Mouse (Mus musculus): ENCODE measurements around the gene Ifnar1. TPM values are rescaled to one million over a fixed set of nuclear protein-coding genes. Genes with fewer than 3 reads are reported as not detected.
A peak's percentile ranks its signal among the peaks of the same experiment; 100 is the strongest.

The Ifnar1 gene
- total RNA-seq, 4 experiments from 2014 or later = 45.4 to 56.2 (median 49.8) TPM

DNA sequence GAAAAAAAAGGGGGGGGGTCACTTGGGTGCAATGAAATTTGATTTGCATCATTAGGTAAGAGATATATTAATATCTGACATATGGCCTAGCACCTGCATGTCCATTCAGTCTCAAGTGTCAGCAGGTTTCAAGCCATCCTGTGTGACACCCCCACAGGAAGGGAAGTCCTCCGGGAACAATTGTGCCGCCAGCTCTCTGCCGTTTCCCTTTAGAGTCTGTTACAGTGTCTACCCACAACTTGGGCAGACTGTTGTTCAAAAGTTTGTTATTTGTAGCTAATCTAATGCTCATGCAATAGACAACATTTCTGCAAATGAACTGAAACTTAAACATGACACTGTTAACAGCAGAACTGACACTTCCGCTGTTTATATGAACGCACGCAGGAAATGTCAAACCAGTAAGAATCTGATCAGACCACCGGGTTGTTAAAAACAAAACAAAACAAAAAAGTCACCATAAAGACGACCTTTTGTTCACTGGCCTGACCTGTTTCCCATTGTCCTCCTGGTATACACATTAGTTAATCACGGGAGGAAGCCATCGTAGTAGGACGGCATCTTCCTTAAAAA, 23.9 kb upstream of the Ifnar1 start:
- DNase-seq (ENCODE audit: low spot score in 2 of 2) = no peak

DNA sequence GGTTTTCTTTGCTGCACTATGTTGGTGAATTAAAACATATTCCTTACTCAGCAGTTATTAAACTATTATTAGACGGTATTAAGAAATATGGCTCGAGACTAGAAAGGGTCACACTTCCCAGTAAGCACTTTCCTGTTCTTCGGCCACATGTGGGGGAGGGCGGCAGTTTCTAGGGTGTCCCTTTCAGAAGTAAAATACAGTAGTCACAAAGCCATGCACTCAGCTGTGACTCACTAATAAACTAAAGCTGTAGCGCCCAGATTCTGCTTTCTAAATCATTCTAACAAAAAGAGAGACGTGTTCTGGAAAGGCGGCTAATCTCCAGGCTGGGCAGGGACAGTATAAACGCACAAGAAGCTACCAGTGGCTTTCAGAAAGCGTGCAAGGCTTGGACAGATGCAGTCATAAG, 23.3 kb upstream of the Ifnar1 start:
- DNase-seq (ENCODE audit: low spot score in 2 of 2) = no peak

DNA sequence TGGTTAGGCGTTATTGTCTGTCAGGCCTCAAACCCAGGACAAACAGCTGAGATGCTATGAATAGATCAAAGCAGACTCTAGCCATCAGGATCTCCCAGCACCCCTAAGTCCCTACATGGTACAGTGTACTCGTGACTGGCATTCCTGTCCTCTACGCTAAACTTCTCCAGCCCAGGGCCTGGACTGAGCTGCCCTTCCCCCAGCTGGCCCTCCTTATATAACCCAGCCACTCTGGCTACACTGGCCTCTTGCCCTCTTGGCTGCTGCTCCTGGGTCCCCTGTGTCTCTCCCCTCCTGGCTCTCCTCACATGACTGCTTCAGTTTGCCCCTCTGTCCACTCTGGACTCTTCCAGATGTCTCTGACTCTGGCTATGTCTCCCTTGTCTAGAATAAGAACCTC, 22.4 kb upstream of the Ifnar1 start:
- DNase-seq (ENCODE audit: low spot score in 2 of 2) = no peak

DNA sequence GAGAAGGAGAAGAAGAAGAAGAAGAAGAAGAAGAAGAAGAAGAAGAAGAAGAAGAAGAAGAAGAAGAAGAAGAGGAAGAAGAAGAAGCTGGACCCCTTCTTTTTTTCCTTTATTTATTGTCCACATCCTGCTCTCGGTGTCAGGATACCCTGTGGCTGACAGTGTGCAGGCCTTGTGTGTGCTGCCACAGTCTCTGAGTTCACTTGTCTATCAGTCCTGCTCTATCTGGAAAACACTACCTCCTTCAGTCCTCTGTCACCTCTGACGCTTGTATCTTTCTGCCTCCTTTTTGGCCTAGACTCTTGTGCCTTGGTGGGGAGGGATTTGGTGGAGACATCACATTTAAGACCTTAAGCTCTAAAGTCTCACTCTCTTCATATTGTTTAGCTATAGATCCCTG, 21.6 kb upstream of the Ifnar1 start:
- no peak for DNase-seq (ENCODE audit: low spot score in 2 of 2)

DNA sequence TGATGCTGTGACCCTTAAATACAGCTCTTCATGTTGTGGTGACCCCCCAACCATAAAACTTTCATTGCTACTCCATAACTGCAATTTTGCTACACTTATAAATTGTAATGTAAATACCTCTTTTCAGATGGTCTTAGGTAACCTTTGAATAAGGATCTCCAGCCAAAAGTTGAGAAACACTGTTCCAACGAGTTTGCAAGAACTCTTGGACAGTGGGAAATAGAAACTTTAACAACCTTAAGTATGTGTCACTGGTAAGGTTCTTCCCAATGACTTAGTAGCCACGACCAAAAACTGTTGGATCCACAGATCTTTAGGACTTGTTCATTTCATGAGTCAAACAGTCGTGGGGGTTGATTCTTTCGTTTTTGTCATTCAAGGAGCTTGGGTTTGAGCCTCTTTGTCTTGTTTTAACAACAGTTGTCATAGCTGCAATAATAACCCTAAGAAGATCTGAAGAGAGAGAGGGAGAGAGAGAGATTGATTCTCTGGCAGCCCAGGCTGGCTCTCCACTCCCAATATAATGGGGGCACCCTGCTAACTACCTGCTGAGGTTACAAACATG, 21.1 kb upstream of the Ifnar1 start:
- no peak for DNase-seq (ENCODE audit: low spot score in 2 of 2)

DNA sequence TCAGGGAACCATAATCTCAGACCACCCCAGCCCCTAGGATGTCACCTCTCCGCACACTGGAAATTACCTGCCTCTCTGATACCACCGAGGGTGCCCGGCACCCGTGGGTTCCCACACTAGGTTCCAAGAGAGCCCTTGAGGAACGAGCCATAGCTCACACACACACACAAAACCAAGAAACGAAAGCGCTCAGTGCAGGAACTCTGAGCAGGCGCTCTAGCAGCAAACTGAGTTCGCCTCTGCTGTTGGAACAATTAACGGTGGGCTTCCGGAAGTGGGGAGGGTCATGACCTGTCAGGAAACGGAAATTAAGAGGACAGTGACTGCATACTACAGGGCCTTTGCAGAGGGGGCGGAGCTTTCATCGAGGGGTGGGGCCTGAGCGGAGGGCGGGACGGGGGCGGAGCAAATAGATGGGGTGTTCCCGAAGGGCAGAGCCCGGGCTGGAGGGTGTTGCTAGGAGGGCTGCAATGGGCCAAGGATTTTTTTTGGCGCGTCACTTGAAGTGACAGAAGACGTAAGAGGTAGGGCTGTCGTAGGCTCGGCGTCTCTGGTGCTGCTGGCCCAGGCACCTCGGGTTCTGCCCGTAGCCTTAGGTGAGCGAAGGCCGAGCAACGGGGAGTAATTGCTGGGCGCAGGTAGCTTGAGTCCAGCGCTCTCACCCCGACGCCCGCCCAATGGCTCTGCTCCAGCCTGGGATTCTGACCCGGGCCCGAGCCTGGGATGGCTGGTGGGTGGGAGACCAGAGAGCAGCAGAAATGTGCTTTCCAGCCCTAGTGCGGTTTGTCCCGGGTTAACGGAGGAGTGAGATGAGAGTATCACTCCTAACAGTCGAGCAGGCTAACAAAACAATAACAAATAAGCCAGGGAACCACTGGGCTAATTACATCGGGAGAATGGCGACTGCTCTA, 20.2 kb upstream of the Ifnar1 start:
- DNase-seq (ENCODE audit: low spot score in 2 of 2) = peak; percentile 55 to 80

DNA sequence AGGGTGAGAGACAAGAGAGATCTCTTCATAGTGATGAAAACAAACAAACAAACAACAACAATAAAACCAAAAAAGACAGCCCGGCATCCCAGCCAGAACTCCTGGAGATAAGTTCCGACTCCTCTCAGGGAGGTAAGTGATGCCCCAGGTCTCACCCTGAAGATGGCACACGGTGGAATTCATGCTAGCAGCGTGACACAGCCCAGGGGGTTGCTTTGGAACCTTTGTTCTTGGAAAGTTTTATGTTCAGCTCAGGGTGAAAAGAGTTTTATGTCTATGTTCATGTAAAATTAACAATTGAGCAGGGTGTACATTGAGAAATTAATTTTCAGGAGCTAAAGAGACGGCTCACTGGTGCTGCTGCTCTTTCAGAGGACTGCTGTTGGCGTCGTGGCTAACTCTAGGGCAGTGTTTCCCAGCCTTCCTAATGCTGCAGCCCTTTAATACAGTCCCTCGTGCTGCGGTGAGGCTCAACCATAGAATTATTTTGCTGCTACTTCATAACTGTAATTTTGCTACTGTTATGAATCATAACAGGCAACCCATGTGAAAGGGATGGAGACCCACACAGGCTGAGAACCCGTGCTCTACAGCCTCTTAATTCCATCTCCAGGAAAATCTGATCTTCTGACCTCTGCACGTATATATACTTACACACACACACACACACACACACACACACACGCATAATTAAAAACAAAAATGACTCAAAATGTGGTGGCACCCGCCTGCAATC, 19.4 kb upstream of the Ifnar1 start:
- no peak for DNase-seq (ENCODE audit: low spot score in 2 of 2)

DNA sequence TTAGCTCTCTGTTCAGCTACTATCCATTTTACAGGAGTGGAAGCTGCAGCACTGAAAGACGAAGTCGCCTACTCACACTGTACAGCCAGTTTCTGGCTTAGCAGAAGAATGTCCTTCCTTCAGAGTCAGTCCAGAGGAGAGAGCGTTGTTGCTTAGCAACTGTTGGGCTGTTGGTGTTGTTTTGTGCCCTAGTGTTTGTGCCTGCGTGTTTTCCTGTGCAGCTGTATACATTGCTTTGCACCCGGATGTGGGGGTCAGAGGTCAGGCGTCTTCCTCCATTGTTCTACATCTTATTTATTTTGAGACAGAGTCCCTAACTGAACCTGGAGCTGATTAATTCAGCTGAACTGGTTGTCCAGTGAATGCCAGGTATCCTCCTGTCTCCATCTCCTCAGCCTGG, 18.5 kb upstream of the Ifnar1 start:
- no peak for DNase-seq (ENCODE audit: low spot score in 2 of 2)

DNA sequence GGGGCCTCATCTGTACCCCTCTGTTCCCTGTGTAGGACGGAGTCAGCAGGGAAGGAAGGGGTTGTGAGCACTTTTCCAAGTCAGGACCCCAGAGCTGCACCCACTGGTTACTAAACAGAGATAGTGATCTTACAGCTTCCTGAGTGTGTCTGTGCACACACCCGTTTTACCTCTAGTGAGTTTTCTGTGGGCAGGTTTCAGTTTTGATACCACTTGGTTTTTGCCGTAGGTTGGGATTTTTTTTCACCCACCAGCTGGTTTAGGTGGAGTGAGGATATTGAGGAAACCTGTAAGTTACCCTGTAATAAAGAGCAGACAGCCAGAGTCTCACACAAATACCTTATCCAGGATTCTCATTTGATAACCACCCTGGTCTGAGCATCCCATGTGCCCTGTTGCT, 14.6 kb upstream of the Ifnar1 start:
- no peak for DNase-seq (ENCODE audit: low spot score in 2 of 2)

DNA sequence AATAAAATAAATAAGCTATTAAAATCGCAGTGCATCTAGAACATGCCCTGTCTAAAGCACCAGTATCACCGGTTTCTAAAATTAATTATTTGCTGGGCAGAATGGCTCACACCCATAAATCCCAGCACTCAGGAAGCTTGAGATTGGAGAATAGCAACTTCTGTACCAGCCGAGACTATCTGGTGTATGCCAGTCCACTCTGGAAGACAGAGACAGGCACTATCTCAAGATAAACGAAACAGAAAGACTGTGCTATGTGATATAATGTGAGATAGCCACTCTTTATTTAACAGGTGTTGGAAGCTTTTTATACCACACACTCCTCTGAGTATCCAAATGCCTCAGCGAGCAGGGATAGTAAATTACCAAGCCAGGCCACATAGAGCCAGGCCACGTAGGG, 13.6 kb upstream of the Ifnar1 start:
- DNase-seq (ENCODE audit: low spot score in 2 of 2) = no peak

DNA sequence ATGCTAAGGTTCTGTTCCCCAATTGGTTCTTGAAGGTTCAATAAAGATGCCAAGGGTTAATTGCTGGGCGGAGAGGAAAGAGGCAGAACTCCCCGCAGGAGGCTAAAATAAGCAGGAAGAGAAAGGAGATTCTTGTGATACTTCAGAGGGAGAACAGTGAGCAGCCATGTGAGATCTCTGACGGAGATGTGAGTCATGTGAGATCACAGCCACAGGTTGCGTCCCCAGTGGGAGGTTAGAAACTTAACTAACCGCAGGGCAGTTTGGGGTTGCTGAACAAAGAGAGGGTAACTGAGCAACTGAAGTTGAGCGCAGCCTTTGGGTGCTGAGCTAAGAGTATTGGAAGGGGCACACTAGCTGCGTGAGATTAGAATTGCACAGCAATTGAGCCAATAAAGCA, 9.3 kb upstream of the Ifnar1 start:
- DNase-seq (ENCODE audit: low spot score in 2 of 2) = no peak

DNA sequence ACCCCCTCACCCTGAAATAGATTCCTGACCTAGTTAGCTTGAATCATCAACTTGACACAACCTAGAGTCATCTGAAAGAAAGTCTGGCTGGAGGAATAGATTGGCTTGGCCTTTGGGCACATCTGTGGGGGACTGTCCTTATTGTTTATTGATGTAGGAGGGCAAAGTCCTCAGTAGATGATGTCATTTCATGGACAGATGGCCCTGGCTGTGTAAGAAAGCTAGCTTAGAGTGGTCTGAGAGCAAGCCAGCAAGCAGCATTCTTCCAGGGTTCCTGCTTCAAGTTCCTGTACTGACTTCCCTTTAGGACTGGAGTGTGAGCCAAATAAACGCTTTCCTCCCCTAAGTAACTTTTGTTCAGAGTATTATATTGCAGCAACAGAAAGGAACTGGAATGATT, 7.0 kb upstream of the Ifnar1 start:
- DNase-seq (ENCODE audit: low spot score in 2 of 2) = no peak

DNA sequence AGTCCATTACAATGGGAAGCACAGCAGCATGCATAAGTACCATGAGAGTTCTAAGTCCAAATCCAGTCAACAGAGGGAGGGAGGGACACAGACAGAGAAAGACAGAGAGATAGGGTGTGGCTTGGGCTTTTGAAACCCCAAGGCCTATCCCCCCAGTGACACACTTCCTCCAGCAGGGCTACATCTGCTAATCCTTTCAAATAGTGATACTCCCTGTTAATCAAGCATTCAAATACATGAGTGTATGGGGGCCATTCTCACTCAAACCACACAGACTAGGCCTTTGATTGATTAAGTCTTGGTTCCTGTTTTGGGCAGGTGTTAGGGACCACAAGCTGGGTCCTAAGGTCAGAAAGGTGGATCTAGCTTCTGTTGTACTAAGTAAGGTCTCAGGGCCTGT, 4.5 kb upstream of the Ifnar1 start:
- DNase-seq (ENCODE audit: low spot score in 2 of 2) = no peak

DNA sequence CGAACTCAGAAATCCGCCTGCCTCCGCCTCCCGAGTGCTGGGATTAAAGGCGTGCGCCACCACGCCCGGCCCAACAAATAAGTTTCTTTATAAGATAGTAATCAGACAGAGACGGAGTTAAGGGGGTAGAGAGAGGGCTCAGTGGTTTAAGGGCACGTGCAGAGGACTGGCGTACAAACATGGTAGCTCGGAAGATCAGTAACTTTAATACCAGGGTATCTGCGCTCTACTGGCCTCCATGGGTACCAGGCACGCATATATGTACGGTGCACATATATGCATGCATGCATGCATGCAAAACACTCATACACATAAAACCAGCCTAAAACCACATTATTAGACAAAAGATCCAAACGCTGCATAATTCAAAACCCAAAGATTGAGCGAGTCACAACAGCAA, 651 bp upstream of the Ifnar1 start:
- DNase-seq (ENCODE audit: low spot score in 2 of 2) = no peak

DNA sequence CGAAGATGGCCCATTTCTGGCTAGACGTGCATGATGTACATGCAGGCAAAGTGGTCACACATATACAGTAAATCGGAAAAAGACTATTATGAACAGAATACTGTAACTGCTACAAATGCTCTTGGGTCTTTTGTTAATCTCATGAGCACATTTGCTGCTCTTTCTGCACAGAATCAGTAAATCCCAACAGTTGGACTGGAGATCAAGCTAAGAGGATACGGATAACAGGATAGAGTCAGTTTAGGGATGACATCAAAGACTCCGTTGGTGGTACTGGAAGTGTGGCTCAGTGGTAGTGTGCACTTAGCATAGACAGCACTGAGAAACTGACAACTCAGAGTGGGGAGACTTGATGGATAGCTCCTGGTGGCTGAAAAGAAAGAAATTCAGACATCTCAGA, 803 bp downstream of the Ifnar1 start:
- DNase-seq (ENCODE audit: low spot score in 2 of 2) = no peak

DNA sequence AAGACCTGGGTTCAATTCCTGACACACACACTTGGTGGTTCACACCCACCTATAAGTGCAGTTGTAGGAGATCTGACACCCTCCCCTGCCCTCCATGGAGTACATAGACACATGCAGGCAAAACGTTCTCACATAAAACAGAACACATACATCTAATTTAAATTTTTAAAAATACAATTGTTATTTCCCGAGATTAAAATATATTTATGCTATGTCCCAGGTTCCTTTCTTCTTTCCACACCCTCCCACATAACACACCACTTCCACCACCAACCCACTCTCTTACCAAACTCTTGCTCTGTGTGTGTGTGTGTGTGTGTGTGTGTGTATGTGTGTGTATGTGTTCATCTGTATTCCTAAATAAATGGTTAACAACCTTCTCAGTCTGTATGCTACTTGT, 3.0 kb downstream of the Ifnar1 start:
- no peak for DNase-seq (ENCODE audit: low spot score in 2 of 2)

DNA sequence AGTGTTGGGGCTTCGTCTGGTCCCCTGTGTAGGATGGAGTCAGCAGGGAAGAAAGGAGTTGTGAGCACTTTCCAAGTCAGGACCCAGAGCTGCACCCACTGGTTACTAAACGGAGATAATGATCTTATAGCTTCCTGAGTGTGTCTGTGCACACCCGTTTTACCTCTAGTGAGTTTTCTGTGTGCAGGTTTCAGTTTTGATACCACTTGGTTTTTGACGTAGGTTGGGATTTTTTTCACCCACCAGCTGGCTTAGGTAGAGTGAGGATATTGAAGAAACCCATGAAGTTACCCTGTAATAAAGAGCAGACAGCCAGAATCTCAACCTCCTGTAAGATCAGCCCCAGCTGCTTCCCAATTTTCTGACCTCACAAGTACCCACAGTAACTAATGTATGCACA, 5.9 kb downstream of the Ifnar1 start:
- DNase-seq (ENCODE audit: low spot score in 2 of 2) = no peak

DNA sequence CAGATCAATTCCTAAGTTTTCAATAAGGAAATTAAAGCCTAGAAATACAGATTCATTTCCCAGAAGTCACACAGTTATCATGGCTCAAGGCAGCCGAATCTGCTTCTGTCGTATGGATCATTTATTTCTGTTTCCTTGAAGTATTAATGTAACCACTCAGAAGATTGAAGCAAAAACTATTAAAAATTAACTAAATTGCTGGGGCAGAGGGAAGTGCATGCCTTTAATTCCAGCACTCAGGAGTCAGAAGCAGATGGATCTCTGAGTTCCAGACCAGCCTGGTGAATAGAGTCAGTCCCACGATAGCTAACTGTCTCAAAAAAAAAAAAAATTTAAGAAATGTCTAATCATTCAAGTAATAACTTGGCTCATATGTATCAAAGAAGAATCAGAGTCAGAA, 6.4 kb downstream of the Ifnar1 start:
- no peak for DNase-seq (ENCODE audit: low spot score in 2 of 2)

DNA sequence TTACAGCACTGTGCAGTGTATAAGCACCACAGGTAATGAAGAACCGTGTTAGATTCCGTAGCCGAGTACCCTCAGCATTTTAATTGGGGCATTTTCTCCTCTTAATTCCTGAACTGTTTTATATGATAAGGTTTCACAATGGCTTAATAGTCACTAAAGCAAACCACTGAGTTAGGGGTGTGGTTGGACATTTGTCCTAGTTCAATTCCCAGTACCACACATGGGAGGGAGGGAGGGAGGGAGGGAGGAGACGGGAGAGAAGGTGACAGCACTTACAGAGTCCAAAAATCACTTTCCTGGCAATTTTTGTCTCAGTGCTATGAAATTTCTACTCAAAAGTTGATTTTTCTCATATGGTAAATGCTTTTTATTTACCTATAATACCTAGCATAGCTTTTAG, 10.5 kb downstream of the Ifnar1 start:
- no peak for DNase-seq (ENCODE audit: low spot score in 2 of 2)

DNA sequence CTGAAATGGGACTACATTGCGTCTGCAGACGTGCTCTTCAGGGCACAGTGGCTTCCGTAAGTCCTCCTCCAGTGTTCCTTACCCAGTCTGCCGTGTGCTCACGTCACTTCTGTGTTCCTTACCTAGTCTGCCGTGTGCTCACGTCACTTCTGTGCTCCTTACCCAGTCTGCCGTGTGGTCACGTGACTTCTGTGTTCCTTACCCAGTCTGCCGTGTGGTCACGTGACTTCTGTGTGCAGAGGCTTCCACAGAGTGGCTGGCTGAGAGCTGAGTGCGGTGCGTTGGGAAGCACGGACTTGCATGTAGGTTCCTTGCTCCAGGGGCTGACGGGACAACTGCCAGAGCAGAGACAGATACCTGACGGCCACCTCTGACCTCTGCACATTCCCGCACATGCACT, 11.2 kb downstream of the Ifnar1 start:
- no peak for DNase-seq (ENCODE audit: low spot score in 2 of 2)

DNA sequence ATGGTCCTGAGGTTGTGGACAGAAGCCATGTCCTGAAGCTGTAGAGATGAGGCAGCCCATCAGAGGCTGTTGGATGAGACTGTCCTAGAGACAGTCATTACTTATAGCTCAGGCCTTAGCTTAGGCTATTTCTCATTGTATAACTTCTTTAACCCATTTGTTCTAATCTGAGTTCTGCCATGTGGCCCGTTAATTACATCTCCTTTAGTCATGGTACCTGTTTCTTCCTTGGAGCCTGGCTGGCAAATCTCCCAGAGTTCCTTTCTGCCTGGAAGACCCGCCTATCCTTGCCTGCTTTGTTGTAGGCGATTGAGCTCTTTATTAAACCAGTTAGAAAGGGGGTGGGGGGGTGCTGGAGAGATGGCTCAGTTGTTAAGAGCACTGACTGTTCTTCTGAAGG, 11.7 kb downstream of the Ifnar1 start:
- no peak for DNase-seq (ENCODE audit: low spot score in 2 of 2)

DNA sequence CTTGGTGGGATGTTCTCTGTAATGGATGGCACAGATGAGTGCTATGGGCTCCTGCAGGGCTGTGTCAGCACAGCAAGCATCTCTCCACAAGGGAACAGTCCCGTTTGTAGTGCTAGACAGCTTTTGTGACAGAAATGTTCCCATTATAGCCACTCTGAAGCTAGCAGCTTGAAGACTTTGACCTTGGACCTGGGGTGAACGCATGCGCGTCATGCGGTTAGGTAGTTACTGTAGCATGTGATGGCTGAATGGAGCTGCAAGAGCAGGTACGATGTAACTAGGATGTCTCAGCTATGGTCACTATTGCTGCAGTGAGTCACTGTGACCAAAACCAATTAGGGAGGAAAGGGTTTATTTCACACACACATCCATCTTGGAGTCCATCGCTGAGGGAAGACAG, 13.0 kb downstream of the Ifnar1 start:
- no peak for DNase-seq (ENCODE audit: low spot score in 2 of 2)
